Mouse (Mus musculus): Measurements from ENCODE around the gene Cstf1. TPM values are rescaled to one million over a fixed set of nuclear protein-coding genes. Genes with fewer than 3 reads are reported as not detected.

The Cstf1 gene
- polyA plus RNA-seq, 1 experiment from 2014 or later, result 38.6 TPM

- H3K27ac ChIP-seq (ENCODE audit: low read depth, low read length), result no peak overlapping the region
- no peaks in the 10 kb centered on the region; the same call in 1 of the 2 replicates for H3K4me1 ChIP-seq (ENCODE audit: control insufficient read depth, insufficient read depth, low read length)
- ATAC-seq (no peak), DNase-seq (ENCODE audit: low spot score) (no peak)
- 79% methylated on average over 13 of the region's 13 CpGs for WGBS
- H3K27me3 ChIP-seq (replicated peaks; ENCODE audit: control insufficient read depth, insufficient read depth, low read length), result no peaks in the 10 kb centered on the region
- no peaks in the 10 kb centered on the region for H3K9me3 ChIP-seq (replicated peaks; ENCODE audit: control insufficient read depth, low read length)
- no peak overlapping the region for H3K9ac ChIP-seq (ENCODE audit: low read length)
- no peak overlapping the region for H3K4me2 ChIP-seq (ENCODE audit: low read length)
- no peak overlapping the region for H3K4me3 ChIP-seq (ENCODE audit: low read depth, low read length)
- no peaks in the 10 kb centered on the region for H3K36me3 ChIP-seq (ENCODE audit: control insufficient read depth, insufficient read depth, low read length)
Measured at GRCm38 (mm10) chr2:172401116-172401825, 30.8 kb downstream of the Cstf1 start.

- no peak overlapping the region for H3K9ac ChIP-seq (ENCODE audit: low read length)
- H3K4me1 ChIP-seq (ENCODE audit: control insufficient read depth, insufficient read depth, low read length), result no peaks in the 10 kb centered on the region; the same call in 1 of the 2 replicates
- H3K36me3 ChIP-seq (ENCODE audit: control insufficient read depth, insufficient read depth, low read length), result no peaks in the 10 kb centered on the region
- H3K4me2 ChIP-seq (ENCODE audit: low read length), result no peak overlapping the region
- H3K27me3 ChIP-seq (replicated peaks; ENCODE audit: control insufficient read depth, insufficient read depth, low read length), result no peaks in the 10 kb centered on the region
- DNase-seq (ENCODE audit: low spot score) (no peak), ATAC-seq (no peak)
- no peaks in the 10 kb centered on the region for H3K9me3 ChIP-seq (replicated peaks; ENCODE audit: control insufficient read depth, low read length)
- 65% methylated on average over 7 of the region's 7 CpGs for WGBS
- no peak overlapping the region for H3K27ac ChIP-seq (ENCODE audit: low read depth, low read length)
- H3K4me3 ChIP-seq (ENCODE audit: low read depth, low read length), result no peak overlapping the region
Measured at GRCm38 (mm10) chr2:172404239-172404638, 33.8 kb downstream of the Cstf1 start.

- 83% methylated on average over 3 of the region's 3 CpGs for WGBS
- H3K4me1 ChIP-seq (ENCODE audit: control insufficient read depth, insufficient read depth, low read length), result no peaks in the 10 kb centered on the region; the same call in 1 of the 2 replicates
- no peaks in the 10 kb centered on the region for H3K9me3 ChIP-seq (replicated peaks; ENCODE audit: control insufficient read depth, low read length)
- H3K9ac ChIP-seq (ENCODE audit: low read length), result no peak overlapping the region
- no peak overlapping the region for H3K27ac ChIP-seq (ENCODE audit: low read depth, low read length)
- ATAC-seq, result no peak
- no peaks in the 10 kb centered on the region for H3K27me3 ChIP-seq (replicated peaks; ENCODE audit: control insufficient read depth, insufficient read depth, low read length)
- no peaks in the 10 kb centered on the region for H3K36me3 ChIP-seq (ENCODE audit: control insufficient read depth, insufficient read depth, low read length)
- H3K4me3 ChIP-seq (ENCODE audit: low read depth, low read length), result no peak overlapping the region
- no peak for DNase-seq (ENCODE audit: low spot score)
- no peak overlapping the region for H3K4me2 ChIP-seq (ENCODE audit: low read length)
Measured at GRCm38 (mm10) chr2:172405011-172405410, 34.5 kb downstream of the Cstf1 start.

- Histone ChIP-seq H3K4me3 (ENCODE audit: low read depth, low read length) (no peak overlapping the region), H3K4me1 (ENCODE audit: control insufficient read depth, insufficient read depth, low read length) (no peaks in the 10 kb centered on the region), H3K36me3 (ENCODE audit: control insufficient read depth, insufficient read depth, low read length) (no peaks in the 10 kb centered on the region), H3K27ac (ENCODE audit: low read depth, low read length) (no peak overlapping the region), H3K9me3 (replicated peaks; ENCODE audit: control insufficient read depth, low read length) (no peaks in the 10 kb centered on the region), H3K27me3 (replicated peaks; ENCODE audit: control insufficient read depth, insufficient read depth, low read length) (no peaks in the 10 kb centered on the region), H3K4me2 (ENCODE audit: low read length) (no peak overlapping the region), H3K9ac (ENCODE audit: low read length) (no peak overlapping the region)
- no peak for DNase-seq (ENCODE audit: low spot score)
- 85% methylated on average over 4 of the region's 4 CpGs for WGBS
- ATAC-seq, result no peak
Measured at GRCm38 (mm10) chr2:172406173-172406572, 35.7 kb downstream of the Cstf1 start.

- no peaks in the 10 kb centered on the region for H3K4me1 ChIP-seq (ENCODE audit: control insufficient read depth, insufficient read depth, low read length)
- H3K9me3 ChIP-seq (replicated peaks; ENCODE audit: control insufficient read depth, low read length), result no peaks in the 10 kb centered on the region
- H3K4me3 ChIP-seq (ENCODE audit: low read depth, low read length), result no peak overlapping the region
- DNase-seq (ENCODE audit: low spot score) (no peak), ATAC-seq (no peak)
- no peak overlapping the region for H3K4me2 ChIP-seq (ENCODE audit: low read length)
- H3K9ac ChIP-seq (ENCODE audit: low read length), result no peak overlapping the region
- no peaks in the 10 kb centered on the region for H3K27me3 ChIP-seq (replicated peaks; ENCODE audit: control insufficient read depth, insufficient read depth, low read length)
- H3K27ac ChIP-seq (ENCODE audit: low read depth, low read length), result no peak overlapping the region
- no peaks in the 10 kb centered on the region for H3K36me3 ChIP-seq (ENCODE audit: control insufficient read depth, insufficient read depth, low read length)
- WGBS, result 72% methylated on average over 2 of the region's 2 CpGs
Measured at GRCm38 (mm10) chr2:172407499-172407898, 37.0 kb downstream of the Cstf1 start.

- WGBS, result 80% methylated on average over 2 of the region's 2 CpGs
- DNase-seq (ENCODE audit: low spot score) (no peak), ATAC-seq (no peak)
- Histone ChIP-seq H3K4me2 (ENCODE audit: low read length) (no peak overlapping the region), H3K27me3 (replicated peaks; ENCODE audit: control insufficient read depth, insufficient read depth, low read length) (no peaks in the 10 kb centered on the region), H3K9ac (ENCODE audit: low read length) (no peak overlapping the region), H3K36me3 (ENCODE audit: control insufficient read depth, insufficient read depth, low read length) (no peaks in the 10 kb centered on the region), H3K27ac (ENCODE audit: low read depth, low read length) (no peak overlapping the region), H3K9me3 (replicated peaks; ENCODE audit: control insufficient read depth, low read length) (no peaks in the 10 kb centered on the region), H3K4me1 (ENCODE audit: control insufficient read depth, insufficient read depth, low read length) (no peaks in the 10 kb centered on the region), H3K4me3 (ENCODE audit: low read depth, low read length) (no peak overlapping the region)
Measured at GRCm38 (mm10) chr2:172410686-172411085, 40.2 kb downstream of the Cstf1 start.

GRCm38 (mm10) chr2:172411091-172411490 lies 40.6 kb downstream of the Cstf1 start:
- Histone ChIP-seq H3K4me1 (ENCODE audit: control insufficient read depth, insufficient read depth, low read length) (no peaks in the 10 kb centered on the region), H3K27me3 (replicated peaks; ENCODE audit: control insufficient read depth, insufficient read depth, low read length) (no peaks in the 10 kb centered on the region), H3K9me3 (replicated peaks; ENCODE audit: control insufficient read depth, low read length) (no peaks in the 10 kb centered on the region), H3K36me3 (ENCODE audit: control insufficient read depth, insufficient read depth, low read length) (no peaks in the 10 kb centered on the region), H3K9ac (ENCODE audit: low read length) (no peak overlapping the region), H3K27ac (ENCODE audit: low read depth, low read length) (no peak overlapping the region), H3K4me3 (ENCODE audit: low read depth, low read length) (no peak overlapping the region), H3K4me2 (ENCODE audit: low read length) (no peak overlapping the region)
- ATAC-seq (no peak), DNase-seq (ENCODE audit: low spot score) (no peak)
- 85% methylated on average over 11 of the region's 11 CpGs for WGBS

GRCm38 (mm10) chr2:172412454-172412853 lies 42.0 kb downstream of the Cstf1 start:
- no peaks in the 10 kb centered on the region for H3K9me3 ChIP-seq (replicated peaks; ENCODE audit: control insufficient read depth, low read length)
- no peak overlapping the region for H3K9ac ChIP-seq (ENCODE audit: low read length)
- H3K4me2 ChIP-seq (ENCODE audit: low read length), result no peak overlapping the region
- no peaks in the 10 kb centered on the region for H3K27me3 ChIP-seq (replicated peaks; ENCODE audit: control insufficient read depth, insufficient read depth, low read length)
- no peaks in the 10 kb centered on the region for H3K4me1 ChIP-seq (ENCODE audit: control insufficient read depth, insufficient read depth, low read length)
- H3K27ac ChIP-seq (ENCODE audit: low read depth, low read length), result no peak overlapping the region
- DNase-seq (ENCODE audit: low spot score), result peak; percentile 10
- no peak overlapping the region for H3K4me3 ChIP-seq (ENCODE audit: low read depth, low read length)
- ATAC-seq, result no peak
- 12% methylated on average over 9 of the region's 9 CpGs for WGBS
- no peaks in the 10 kb centered on the region for H3K36me3 ChIP-seq (ENCODE audit: control insufficient read depth, insufficient read depth, low read length)

GRCm38 (mm10) chr2:172413273-172413672 lies 42.8 kb downstream of the Cstf1 start:
- Histone ChIP-seq H3K4me2 (ENCODE audit: low read length) (no peak overlapping the region), H3K9me3 (replicated peaks; ENCODE audit: control insufficient read depth, low read length) (no peaks in the 10 kb centered on the region), H3K27ac (ENCODE audit: low read depth, low read length) (no peak overlapping the region), H3K36me3 (ENCODE audit: control insufficient read depth, insufficient read depth, low read length) (no peaks in the 10 kb centered on the region), H3K27me3 (replicated peaks; ENCODE audit: control insufficient read depth, insufficient read depth, low read length) (no peaks in the 10 kb centered on the region), H3K4me1 (ENCODE audit: control insufficient read depth, insufficient read depth, low read length) (no peaks in the 10 kb centered on the region), H3K9ac (ENCODE audit: low read length) (no peak overlapping the region), H3K4me3 (ENCODE audit: low read depth, low read length) (no peak overlapping the region)
- ATAC-seq (no peak), DNase-seq (ENCODE audit: low spot score) (no peak)
- 39% methylated on average over 4 of the region's 4 CpGs for WGBS
